Mouse (Mus musculus) urinary bladder, postnatal 25 days (tissue): ENCODE measurements at regions not wholly inside any gene's neighbourhood (a gene's known extent, or its start where the extent isn't known, plus 50 kb on each side); places are given as distances from the start of the nearest gene placed in this dataset.

Source experiments
- DNase-seq: peaks from one replicate; pipeline ENCODE4 v3.0.0; 2022; ENCODE audit warnings: low spot score

GRCm38 (mm10) chr9:34427711-34428110, 58.0 kb upstream of the Kirrel3 start:
- no peak for DNase-seq
